Mouse (Mus musculus): Measurements from ENCODE around the gene Grap. TPM values are rescaled to one million over a fixed set of nuclear protein-coding genes. Genes with fewer than 3 reads are reported as not detected.

Grap gene
- polyA plus RNA-seq, 2 experiments from 2014 or later: 220 to 344 TPM

DNA sequence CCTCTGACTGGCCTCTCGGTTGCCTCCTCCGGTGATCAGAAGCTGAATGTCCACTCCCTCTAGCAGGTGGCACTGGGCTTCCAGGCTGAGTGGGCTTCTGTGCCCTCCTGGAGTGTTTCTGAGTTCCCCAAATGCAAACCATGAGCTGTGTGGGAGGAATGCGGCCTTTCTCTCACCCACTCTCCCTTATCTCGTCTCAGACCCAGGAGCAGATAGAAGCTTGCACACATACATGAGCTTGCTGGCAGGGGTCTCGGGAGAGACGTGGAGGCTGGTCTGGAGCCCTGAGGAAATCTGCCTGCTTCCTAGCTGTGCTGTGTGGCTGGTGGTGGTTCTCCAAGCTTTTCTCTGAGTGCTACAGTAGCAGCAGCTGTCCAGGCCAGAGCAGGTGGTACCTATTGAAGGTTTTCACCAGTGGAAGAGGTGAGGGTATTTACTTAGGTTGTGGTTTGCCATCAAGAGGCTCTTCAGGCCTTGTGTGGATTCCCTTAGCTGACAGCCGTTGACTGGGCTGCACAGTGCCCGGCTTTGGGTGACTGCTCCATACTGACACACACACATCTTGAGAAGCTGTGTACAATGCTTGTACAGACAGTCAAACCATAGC, 32.2 kb downstream of the Grap start:
- no peak for ATAC-seq

DNA sequence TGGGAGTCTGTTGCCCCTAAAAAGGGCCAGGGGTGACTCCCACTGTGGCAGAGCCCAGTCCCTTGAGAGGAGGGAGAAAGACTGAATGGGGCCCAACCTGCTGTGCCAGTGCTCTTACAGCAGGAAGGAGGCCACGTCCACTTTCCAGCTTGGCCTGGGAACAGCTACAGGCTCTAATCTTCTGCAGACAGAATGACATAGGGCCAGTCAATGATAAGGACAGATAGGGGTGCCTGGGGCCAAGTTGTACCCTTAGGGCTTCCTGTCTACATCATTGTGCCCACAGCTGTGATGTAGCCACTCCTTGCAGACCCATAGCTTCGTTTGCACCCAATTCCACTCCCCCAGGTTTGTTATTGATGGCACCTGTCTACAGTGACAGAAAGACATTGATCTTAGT, 33.1 kb downstream of the Grap start:
- ATAC-seq: no peak

DNA sequence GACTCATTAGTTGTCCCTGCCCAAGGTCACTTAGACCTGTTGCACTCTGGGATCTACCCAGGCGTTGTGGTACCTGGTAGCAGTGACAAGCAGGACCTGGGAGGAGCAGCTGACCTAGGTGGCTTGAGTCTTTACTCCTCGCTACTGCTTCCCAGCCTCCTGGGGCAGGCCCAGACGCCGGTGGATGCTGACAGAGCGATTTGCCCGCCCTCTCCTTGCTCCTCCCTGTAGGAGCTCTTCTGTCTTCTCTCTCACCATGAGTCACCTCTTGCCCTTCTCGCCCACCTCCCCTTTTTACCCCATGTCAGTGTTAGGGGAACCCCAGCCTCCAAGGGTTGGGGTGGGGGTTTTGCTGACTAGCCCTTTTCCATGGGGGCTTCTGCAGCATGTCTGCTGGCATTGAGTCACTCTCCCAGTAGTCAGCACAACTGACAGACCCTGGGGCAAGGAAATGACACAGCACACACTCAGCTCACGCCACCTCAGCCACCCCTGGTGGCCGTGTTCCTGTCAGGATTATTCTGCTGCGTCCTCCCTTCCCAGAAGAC, 33.9 kb downstream of the Grap start:
- no peak for ATAC-seq

DNA sequence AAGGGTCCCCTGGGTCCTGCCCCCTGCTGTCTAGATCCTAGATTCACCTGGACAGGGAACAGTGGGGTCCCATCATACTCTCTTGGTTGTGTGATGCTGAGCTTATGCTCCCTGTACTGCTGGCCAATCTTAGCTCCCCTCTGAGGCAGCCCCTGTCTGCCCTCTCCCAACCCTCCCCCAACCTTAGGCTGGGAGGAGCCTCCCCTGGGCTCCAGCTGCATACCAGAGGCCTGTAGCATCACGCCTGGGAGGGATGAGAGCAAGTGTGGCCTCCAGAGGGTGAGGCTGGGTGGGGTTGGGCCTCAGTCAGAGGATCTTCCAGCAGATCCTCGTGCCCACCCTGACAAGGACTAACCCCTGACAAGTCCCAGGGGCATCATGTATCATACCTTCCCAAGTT, 34.5 kb downstream of the Grap start:
- ATAC-seq: no peak

DNA sequence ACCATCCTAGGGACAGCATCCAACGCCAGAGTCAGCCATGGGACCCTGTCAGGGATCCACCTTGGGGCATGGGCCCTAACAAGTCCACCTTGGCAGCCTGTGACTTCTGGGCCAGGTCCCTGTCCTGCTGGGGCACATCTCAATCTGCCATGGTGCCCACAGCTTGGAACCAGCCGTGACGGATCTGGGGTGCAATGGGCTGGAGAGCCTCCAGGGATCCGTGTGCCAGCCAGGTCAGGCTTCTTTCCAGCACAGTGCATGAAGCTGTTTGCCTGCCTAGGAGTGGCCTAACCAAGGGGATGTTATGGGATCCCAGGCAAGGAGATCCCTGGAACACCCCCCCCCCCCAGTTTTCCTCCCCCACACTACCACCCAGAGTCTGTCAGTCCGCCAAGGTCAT, 39.9 kb downstream of the Grap start:
- ATAC-seq: no peak

DNA sequence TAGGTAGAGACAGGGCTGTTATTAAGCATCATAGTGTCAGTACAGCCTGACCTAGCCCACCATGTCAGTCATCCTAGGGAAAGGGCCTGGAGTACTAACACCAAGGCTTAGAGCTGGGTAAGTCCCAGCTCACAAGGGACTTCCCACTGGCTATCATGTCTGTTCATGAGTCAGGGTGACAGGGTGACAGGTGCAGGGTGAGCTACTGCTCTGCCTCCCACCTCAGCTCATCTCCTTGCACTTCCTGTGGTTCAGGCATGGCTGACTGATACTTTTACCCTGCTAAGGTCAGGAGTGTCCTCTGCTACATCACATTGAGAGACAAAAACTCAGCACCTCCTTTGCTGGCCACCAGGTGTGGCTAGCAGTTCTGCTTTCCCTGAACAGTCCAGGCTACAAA, 45.8 kb downstream of the Grap start:
- peak; percentile 90 for ATAC-seq

DNA sequence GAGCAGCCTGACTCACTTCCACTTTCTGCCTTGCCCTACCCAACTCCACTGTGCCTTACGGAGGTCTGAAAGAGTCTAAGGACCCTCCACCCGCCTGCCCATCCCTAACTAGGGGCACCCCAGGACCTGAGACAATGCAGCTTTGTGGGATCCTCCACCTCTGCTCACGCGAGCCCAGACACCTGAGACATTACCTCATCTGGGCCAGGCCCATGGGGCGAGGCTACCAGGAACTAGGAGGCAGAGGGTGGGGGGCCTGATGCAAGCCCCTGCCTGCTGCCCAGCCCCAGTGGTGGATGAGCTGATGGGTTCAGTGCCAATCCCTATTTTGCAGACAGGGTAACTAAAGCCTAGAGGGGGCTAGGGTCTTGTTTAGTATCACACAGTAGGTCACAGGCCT, 46.4 kb downstream of the Grap start:
- ATAC-seq: no peak

DNA sequence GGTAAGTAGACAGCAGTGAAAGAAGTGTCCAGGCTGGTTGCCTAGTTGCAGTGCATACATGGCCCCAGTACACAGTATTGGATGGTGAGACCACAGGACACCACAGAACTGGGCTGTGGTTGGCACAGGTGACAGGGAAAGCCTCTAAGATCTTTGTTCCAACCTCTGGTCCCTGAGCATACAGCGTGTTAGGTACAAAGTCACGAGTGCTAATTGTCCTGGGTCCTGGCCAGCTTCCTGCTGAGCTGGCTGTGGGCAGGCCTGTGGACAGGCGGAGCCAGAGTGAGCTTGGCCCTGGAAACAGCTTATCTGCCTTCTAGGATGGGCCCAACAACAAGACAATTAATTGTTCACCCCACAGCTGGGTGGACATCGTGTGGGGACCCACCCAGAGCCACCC, 46.9 kb downstream of the Grap start:
- no peak for ATAC-seq

DNA sequence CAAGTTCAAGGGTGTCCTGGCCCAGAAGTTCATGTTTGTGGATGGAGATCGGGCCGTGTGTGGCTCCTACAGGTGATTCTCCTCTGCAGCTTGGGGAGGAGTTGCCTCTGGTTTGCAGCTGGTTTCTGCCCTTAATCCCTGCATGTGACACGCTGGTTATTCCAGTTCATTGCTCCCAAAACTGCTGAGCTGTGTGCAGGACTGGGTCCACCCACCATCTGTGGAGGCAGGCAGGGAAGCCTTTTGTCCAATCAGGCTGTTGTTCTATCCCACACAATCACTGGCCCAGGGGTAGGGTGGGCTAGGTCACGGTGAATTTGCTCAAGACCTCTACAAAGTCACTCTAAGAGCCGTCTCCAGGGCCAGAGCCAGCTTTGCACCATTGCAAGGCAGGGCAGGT, 48.6 kb downstream of the Grap start:
- no peak for ATAC-seq

DNA sequence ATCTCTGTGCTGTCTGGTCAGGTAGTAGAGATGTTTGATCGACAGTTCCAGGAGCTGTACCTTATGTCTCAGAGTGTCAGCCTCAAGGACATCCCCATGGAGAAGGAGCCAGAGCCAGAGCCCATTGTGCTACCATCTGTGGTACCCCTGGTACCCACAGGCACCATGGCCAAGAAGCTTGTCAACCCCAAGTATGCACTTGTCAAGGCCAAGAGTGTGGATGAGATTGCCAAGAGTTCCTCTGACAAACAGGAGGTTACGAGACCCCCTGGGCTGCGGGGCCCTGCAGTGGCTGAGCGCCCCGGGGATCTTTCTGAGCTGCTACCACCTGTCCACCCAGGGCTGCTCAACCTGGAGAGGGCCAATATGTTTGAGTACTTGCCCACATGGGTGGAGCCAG, 49.4 kb downstream of the Grap start:
- ATAC-seq: no peak

DNA sequence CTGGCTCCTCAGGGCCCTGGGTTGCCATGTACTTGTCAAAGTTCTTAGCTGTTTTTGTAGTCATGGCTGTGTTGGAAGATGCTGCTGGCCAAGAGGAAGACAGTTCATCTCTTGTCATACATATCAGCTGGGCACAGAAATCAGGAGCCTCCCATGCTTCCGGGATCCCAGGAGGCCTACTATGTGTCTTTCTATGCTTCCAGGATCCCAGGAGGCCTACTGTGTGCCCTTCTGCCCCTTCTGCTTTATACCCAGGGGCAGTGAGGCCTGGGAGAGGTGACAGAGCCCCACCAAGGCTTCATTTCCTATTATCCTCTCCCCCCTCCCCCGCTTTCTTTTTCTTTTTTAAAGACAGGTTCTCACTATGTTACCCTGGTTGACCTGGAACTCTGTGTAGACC, 52.5 kb downstream of the Grap start:
- ATAC-seq: no peak

DNA sequence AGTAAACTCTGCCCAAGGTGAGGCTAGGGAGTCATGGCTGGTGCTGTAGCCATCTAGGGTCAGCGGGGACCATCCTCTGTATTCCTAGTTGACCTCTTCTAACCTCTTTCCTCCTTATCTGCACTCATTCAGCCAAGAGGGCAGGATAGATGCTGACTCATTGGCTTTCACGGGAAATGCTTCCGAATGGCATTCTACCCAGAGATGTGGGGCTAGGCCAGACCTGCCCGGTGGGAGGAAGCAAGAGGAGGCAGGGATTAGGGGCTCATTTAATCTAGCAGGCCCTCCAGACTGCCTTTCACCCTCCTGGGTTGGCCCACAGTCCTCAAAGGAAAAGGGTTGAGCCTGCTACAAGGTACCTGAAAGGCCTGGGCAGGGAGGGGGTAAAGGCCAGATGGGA, 53.2 kb downstream of the Grap start:
- ATAC-seq: no peak

DNA sequence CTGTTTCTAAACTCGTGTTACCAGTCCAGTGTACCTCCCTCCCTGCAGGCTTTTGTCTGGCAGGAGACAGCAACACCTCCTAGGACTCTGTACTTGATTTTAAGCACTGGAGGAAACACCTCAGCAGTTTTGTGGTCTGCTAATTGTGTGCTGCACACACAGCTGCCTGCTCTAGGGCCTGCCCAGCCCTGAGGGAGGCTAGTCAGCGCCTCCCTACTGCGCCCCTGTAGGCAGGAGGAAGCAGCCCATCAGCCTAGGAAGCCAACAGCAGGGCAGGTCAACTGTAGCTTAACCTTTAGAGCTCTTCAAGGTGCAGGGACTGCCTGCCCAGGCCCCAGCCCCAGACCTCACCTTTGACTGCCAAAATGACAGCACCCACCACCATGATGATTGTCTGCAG, 55.9 kb downstream of the Grap start:
- no peak for ATAC-seq

DNA sequence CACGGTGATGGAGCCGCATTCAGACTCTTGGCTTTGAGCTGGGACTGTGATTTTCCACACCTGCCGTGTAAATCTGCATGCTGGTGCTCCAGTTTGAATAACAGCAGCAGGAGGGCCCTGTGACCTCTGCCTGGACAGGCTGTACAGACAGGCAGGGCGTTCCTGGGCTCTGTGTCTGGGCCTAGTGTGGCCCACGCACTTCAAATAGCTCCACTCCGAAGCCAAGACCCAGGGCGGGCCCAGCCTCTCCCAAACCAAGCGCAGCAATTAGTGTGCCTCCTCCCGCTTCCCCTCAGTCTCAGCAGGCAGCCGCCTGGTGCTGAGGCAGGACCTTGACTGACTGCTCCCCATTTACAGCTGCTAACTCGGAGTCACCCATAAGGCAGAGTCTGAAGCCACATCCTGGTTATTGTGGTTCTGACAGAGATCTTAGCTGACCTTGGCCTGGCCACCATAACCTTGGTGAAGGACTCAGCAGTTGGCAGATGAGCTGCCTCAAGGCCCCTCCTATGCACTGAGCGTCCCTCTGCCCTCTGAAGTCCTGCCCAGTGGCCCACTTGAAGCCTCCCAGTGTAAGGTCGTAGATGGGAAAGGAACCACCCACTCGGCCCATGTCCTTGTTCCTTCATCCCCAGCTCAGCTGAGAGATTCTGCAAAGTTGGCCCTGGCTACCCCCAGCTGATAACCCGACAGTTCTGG, 60.2 kb downstream of the Grap start:
- no peak for ATAC-seq

DNA sequence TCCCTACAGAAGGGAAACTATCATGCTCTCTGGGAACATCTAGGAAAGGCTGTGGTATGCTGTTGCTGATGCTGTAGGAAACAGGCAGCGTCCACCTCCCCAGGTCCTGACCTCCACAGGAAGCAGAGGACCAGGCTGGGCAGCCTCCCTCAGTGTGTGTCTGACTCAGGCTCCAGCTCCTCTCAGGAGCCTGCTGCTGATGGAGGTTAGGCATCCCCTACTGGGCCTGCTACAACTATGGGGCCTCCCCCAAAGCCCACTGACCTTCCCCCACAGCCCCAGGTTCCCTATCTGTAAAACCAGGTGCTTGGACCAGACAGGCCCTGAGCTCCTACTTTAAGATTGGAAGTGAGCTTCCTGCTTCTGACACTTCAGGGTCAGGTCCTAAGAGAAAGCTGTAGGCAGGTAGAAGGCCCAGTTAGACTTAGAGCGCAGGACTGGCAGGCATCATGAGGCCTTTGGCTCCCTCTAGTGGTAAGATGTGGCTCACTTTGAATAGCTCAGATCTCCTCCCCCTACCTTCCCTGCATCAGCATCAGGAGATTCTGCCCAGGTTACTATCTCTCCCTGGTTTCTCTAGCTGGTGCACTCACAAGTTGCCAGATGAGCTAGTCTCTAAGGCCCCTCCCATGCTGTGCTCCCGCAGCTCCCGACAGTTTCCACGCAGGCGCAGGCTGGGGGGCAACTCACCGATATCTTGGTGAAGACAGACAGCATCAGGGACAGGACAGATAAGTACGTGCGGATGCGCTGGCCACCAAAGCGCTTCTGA, 61.5 kb downstream of the Grap start:
- peak; percentile 90 for ATAC-seq

DNA sequence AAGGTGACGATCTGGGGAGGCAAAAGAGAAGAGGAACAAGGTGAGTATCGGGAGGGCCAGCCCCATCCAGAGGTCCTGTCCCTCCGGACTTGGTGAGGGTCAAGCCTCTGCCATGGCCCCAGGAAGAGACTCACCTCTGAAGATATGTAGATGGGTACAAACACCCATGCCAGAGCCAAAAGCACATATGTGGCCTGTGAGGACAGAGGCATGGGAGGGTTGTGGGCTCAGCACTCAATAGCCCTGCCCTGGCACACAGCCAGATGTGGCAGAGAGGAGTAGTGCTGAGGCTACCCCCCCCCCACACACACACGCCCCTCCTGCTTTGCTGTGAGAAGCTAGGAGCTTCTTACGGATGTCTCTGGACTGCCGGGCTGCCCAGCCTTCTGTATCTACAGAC, 62.1 kb downstream of the Grap start:
- ATAC-seq: no peak

DNA sequence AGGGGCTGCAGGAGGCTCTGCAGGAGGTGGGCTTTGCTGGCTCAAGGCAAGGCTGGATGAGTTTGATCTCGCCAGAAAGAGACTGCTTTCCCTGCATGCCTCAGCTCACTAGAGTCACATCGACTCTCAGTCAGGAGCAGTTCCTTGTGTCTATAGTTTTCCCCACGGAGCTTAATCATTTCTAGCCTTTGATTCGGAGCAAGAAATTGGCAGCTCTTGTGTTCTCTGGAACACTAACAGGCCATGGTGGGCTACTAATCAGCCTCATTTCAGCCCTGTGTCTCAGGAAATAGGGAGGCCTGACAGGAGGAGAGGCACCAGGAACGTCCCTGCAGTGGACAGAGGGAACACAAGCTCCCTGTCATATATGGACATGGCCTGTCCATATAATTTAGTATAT, 64.9 kb downstream of the Grap start:
- ATAC-seq: no peak

DNA sequence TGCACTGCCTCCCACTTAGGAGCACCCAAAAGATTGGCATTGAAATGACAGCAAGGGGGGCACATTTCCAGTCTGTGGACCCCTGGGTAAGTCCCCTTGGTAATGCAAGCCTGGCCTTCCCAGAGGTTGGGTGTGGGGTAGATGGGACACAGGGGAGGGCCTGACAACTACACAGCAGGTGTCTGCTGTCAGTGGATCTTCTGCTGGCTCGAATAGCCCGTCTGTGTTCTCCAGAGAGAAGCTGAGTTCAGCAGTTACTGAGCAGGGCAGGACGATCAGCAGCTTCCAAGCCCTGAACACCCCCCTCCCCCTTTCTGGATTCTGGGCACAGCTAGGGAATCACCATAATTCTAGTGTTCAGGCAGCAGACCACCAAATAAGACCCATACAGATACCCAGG, 66.3 kb downstream of the Grap start:
- ATAC-seq: no peak

DNA sequence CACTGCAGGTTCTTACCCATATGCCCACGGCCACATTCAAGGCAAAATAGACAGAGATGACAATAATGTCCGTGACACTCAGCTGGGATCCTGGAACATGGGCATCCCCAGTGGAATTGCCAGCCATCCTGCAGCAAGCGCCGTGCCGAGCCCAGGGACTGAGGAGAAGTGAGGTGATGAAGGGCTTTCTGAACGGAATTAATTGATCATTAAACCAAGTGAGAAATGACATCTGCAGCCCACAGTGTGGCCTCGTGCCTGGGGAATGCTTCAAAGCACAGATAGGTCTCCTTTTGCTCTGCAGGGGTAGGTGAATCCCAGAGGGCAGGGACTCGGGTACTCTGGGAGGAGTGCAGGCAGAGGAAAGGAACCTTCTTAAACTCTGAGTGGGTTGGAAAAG, 66.8 kb downstream of the Grap start:
- no peak for ATAC-seq

DNA sequence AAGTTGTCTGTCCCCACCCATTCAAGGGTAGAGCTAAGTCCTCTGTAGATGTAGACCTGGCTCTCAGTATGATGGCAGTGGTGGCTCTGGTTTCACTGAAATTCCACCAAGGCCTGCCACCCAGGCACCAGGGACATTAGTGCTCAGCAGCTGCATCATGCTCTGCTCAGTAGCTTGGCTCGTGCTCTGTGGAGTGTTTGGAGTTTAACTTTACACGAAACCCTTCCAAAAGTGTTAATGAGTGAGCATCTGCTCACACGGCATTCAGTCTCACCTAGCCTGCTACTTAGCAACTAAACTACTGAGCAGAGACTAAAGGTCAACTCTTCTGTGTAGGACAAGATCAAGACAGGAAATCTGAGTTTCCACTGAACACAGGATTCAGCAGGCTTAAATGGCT, 67.6 kb downstream of the Grap start, which contains the start of gene Slc5a10:
Gene Slc5a10 (minus strand): TSS at position 191 of the 400 bp plus-strand sequence.
- no peak for ATAC-seq

DNA sequence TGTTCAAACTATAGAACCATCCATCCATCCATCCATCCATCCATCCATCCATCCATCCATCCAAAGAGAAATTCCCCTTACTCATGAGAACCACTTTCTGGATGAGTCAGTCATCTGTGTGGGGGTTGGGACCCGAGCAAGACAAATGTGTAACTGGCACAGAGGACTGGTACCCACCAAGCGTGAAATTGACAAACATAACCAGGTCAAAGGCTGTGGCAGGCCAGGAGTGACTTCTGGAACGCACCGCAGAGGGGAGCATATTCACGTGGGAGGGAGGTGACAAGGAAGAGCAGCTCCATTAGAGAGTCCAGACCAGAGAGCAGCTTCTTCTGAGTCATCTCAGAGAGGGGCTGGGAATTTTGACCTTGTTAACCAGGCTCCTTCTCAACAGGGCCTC, 69.0 kb downstream of the Grap start:
- no peak for ATAC-seq
